Mouse (Mus musculus) hindbrain, embryonic 15.5 days (tissue): Measurements from ENCODE around the gene Cldn12. TPM values are rescaled to one million over a fixed set of nuclear protein-coding genes. Genes with fewer than 3 reads are reported as not detected.
A peak's percentile ranks its signal among the peaks of the same experiment; 100 is the strongest.

Experiments
- ATAC-seq: fragments of 200-750 bp; cut with Nextera tagmentation; 2 replicates; pipeline ENCODE4 v1.8.0; 2017; ENCODE audit warnings: low read depth, moderate number of reproducible peaks, moderate TSS enrichment; ENCODE audit not compliant: low FRiP score
- H3K27ac ChIP-seq: fragments of 300-500 bp; sonication (generic); replicated peaks from 2 replicates; pipeline ENCODE4 v1.5.1; 2015; ENCODE audit warnings: mild to moderate bottlenecking, inconsistent platforms
- H3K27me3 ChIP-seq: fragments of 300-500 bp; sonication (generic); 2 replicates; pipeline ENCODE4 v1.6.1; 2015; ENCODE audit warnings: control low read depth, inconsistent platforms
- H3K36me3 ChIP-seq: fragments of 300-500 bp; sonication (generic); 2 replicates; pipeline ENCODE4 v1.6.1; 2015; ENCODE audit warnings: control low read depth, inconsistent platforms
- H3K4me1 ChIP-seq: fragments of 300-500 bp; sonication (generic); replicated peaks from 2 replicates; pipeline ENCODE4 v1.6.1; 2015; ENCODE audit warnings: control low read depth, inconsistent platforms
- H3K4me2 ChIP-seq: fragments of 300-500 bp; sonication (generic); 2 replicates; pipeline ENCODE4 v1.6.1; 2015; ENCODE audit warnings: moderate library complexity, mild to moderate bottlenecking, inconsistent platforms
- H3K4me3 ChIP-seq: fragments of 300-500 bp; sonication (generic); 2 replicates; pipeline ENCODE4 v1.5.1; 2015; ENCODE audit warnings: mild to moderate bottlenecking, inconsistent platforms
- H3K9ac ChIP-seq: fragments of 300-500 bp; sonication (generic); 2 replicates; pipeline ENCODE4 v1.6.1; 2015; ENCODE audit warnings: inconsistent platforms
- H3K9me3 ChIP-seq: fragments of 300-500 bp; sonication (generic); 2 replicates; pipeline ENCODE4 v1.6.1; 2016; ENCODE audit warnings: control low read depth, inconsistent platforms
- WGBS: fragments of 180-500 bp; shearing (Covaris S2); methylation state at CpG from one replicate; pipeline ENCODE4 v1.1.7; 2015; 5-methylcytosine and 5-hydroxymethylcytosine counted together
- polyA plus RNA-seq: library from polyadenylated mRNA; unstranded; fragments of >200 nt; fragmentation: Nextera tagmentation; extraction: Ambion mirVana; gene quantifications from 2 replicates; pipeline ENCODE4 v1.2.1, GENCODE M21; 2015

The Cldn12 gene
- polyA plus RNA-seq, 1 experiment from 2014 or later: 18.7 TPM

GRCm38 (mm10) chr5:5486071-5486470 lies 28.7 kb downstream of the Cldn12 start:
- H3K9ac ChIP-seq: no peak overlapping the region
- ATAC-seq: no peak
- no peaks in the 10 kb centered on the region for H3K4me1 ChIP-seq
- H3K4me2 ChIP-seq: no peak overlapping the region
- no peak overlapping the region for H3K27ac ChIP-seq
- no peaks in the 10 kb centered on the region for H3K9me3 ChIP-seq
- H3K27me3 ChIP-seq: no peaks in the 10 kb centered on the region
- no peak overlapping the region for H3K4me3 ChIP-seq
- 28% methylated on average over 3 of the region's 3 CpGs for WGBS
- H3K36me3 ChIP-seq: no peaks in the 10 kb centered on the region

- Histone ChIP-seq H3K27me3 (no peaks in the 10 kb centered on the region), H3K4me2 (no peak overlapping the region), H3K4me1 (no peaks in the 10 kb centered on the region), H3K4me3 (no peak overlapping the region), H3K36me3 (no peaks in the 10 kb centered on the region), H3K9ac (no peak overlapping the region), H3K27ac (no peak overlapping the region), H3K9me3 (no peaks in the 10 kb centered on the region)
- ATAC-seq: no peak
- WGBS: 70% methylated on average over 9 of the region's 9 CpGs
Observed at GRCm38 (mm10) chr5:5483254-5483858, 31.4 kb downstream of the Cldn12 start.

GRCm38 (mm10) chr5:5481662-5482061 lies 33.1 kb downstream of the Cldn12 start:
- WGBS: 8% methylated on average over 1 of the region's 1 CpGs

GRCm38 (mm10) chr5:5479043-5479442 lies 35.7 kb downstream of the Cldn12 start, which contains the start of gene 1700015F17Rik:
TSS of gene 1700015F17Rik (minus strand) at chr5:5479143.
- WGBS: 87% methylated on average over 6 of the region's 6 CpGs
- ATAC-seq: no peak
- H3K9ac ChIP-seq: no peak within 1 kb of the TSS

More at GRCm38 (mm10) chr5:5481662-5482061, 33.1 kb downstream of the Cldn12 start:
- Histone ChIP-seq H3K9ac (no peak overlapping the region), H3K4me1 (no peaks in the 10 kb centered on the region), H3K9me3 (no peaks in the 10 kb centered on the region), H3K27ac (no peak overlapping the region), H3K36me3 (no peaks in the 10 kb centered on the region), H3K4me3 (no peak overlapping the region), H3K27me3 (no peaks in the 10 kb centered on the region), H3K4me2 (no peak overlapping the region)
- peak; percentile 54; the same call in 1 of the 2 replicates for ATAC-seq

GRCm38 (mm10) chr5:5476133-5476532 lies 38.6 kb downstream of the Cldn12 start:
- no peak overlapping the region for H3K4me2 ChIP-seq

More at GRCm38 (mm10) chr5:5479043-5479442, 35.7 kb downstream of the Cldn12 start, which contains the start of gene 1700015F17Rik:
- Histone ChIP-seq H3K36me3 (no peaks in the 10 kb centered on the region), H3K4me3 (no peak within 1 kb of the TSS), H3K4me1 (no peaks in the 10 kb centered on the region), H3K4me2 (no peak within 1 kb of the TSS), H3K9me3 (no peaks in the 10 kb centered on the region), H3K27me3 (no peaks in the 10 kb centered on the region), H3K27ac (no peak within 1 kb of the TSS)

GRCm38 (mm10) chr5:5465256-5465655 lies 49.5 kb downstream of the Cldn12 start:
- Histone ChIP-seq H3K4me3 (no peak overlapping the region), H3K27ac (no peak overlapping the region), H3K9ac (no peak overlapping the region), H3K9me3 (no peaks in the 10 kb centered on the region), H3K36me3 (no peaks in the 10 kb centered on the region), H3K4me1 (no peaks in the 10 kb centered on the region), H3K4me2 (no peak overlapping the region), H3K27me3 (no peaks in the 10 kb centered on the region)
- WGBS: 76% methylated on average over 1 of the region's 1 CpGs
- ATAC-seq: no peak

More at GRCm38 (mm10) chr5:5476133-5476532, 38.6 kb downstream of the Cldn12 start:
- no peaks in the 10 kb centered on the region for H3K4me1 ChIP-seq
- no peak overlapping the region for H3K27ac ChIP-seq
- no peak overlapping the region for H3K4me3 ChIP-seq
- ATAC-seq: no peak
- WGBS: 93% methylated on average over 4 of the region's 4 CpGs
- H3K9me3 ChIP-seq: no peaks in the 10 kb centered on the region
- H3K9ac ChIP-seq: no peak overlapping the region
- H3K27me3 ChIP-seq: no peaks in the 10 kb centered on the region
- H3K36me3 ChIP-seq: no peaks in the 10 kb centered on the region

Other genes with a start within 250 kb of the Cldn12 start
- gene Cdk14, start 94.6 kb downstream of the Cldn12 start, polyA plus RNA-seq: 44.1 and 47.8 TPM in 2 replicates
- gene 1700015F17Rik, start 35.8 kb downstream of the Cldn12 start, polyA plus RNA-seq: not detected in 2 replicates
- 17.1 and 18.3 TPM in 2 replicates for gene Gtpbp10, start 44.6 kb upstream of the Cldn12 start, polyA plus RNA-seq
- 15.2 and 15.6 TPM in 2 replicates for gene Gm8773, start 58.8 kb upstream of the Cldn12 start, polyA plus RNA-seq
- 9.7 and 12.2 TPM in 2 replicates for gene Cfap69, start 149.3 kb upstream of the Cldn12 start, polyA plus RNA-seq
- 5.8 and 7.6 TPM in 2 replicates for gene Steap2, start 179.6 kb upstream of the Cldn12 start, polyA plus RNA-seq
- 1.4 and 1.6 TPM in 2 replicates for gene Steap1, start 234.4 kb upstream of the Cldn12 start, polyA plus RNA-seq